Mouse (Mus musculus): ENCODE data around the gene Srrm2.
A peak's percentile ranks its signal among the peaks of the same experiment; 100 is the strongest.

GRCm38 (mm10) chr17:23740598-23741021, 49.7 kb upstream of the Srrm2 start, which contains the start of gene Paqr4:
- TF ChIP-seq CTCF (IDR thresholded peaks at IDR 0.05; ENCODE audit: low read depth) (0 out of 2 replicates have a peak, but pooled peaks have one; percentile 11), EP300 (IDR thresholded peaks at IDR 0.05; ENCODE audit: low read depth) (no peak)

All from liver, embryonic 14.5 days (tissue).